In the genomic region with DNA sequence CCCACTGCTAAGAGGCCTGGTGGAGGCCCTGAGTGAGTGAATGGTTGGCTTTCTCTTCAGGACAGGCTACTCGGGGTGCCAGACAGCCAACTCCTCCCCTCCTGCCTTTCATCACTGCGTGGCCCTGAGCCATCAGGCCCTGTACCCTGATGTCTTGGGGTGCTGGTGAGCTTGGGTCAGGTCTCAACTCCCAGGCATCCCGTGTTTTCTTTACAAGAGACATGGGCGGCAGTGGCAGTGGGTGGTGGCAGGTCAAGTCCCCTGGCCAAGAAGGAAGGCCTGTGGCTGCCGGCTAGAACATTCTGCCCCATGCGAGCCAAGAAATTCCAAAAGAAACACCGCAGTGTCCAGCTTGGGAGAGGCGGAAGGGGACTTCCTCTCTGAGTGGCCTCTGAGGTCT, we compare ENCODE assay signal across 8 mouse cellular contexts. TPM values are rescaled to one million over a fixed set of nuclear protein-coding genes. Genes with fewer than 3 reads are reported as not detected.
A peak's percentile ranks its signal among the peaks of the same experiment; 100 is the strongest.
DNase-seq lines count a peak whose midpoint lies in the region; ATAC-seq lines count a peak whose summit lies in the region.
"Had no signal": no experiment of that assay in that cellular context is flagged by ENCODE, and none has a peak within 500 bp of the region (broad histone marks: within the 10 kb centered on the region; RNA-seq: fewer than 3 reads in every experiment).

No protein-coding gene starts in this region.

- H3K4me2 ChIP-seq in hindbrain, embryonic 16.5 days (ENCODE audit: low read length): no peak overlapping the region
- H3K4me2 ChIP-seq in midbrain, embryonic 16.5 days (ENCODE audit: low read length): no peak overlapping the region

- DNase-seq in ovary, postnatal 36 days (ENCODE audit: low spot score): peak; percentile 29
- DNase-seq in ovary, postnatal 14 days (ENCODE audit: low spot score): no peak
- peak; percentile 67 for DNase-seq in gastrocnemius, postnatal 14 days
- no peak for DNase-seq in thymus, adult 18-20 months
- DNase-seq in cerebellum, adult 9-11 months: no peak
- DNase-seq: cerebellum, adult 18-20 months had no signal

- intact Hi-C loops in gastrocnemius, postnatal 14 days (cut with DNase I; ENCODE audit: low total_unique reads): loop anchor here (10.0 kb wide), 1 partner anchor 88 kb away; no protein-coding TSS in a partner anchor

- no peak overlapping the region for H3K9ac ChIP-seq in hindbrain, embryonic 16.5 days (ENCODE audit: low read depth, low read length)
- H3K9ac ChIP-seq in midbrain, embryonic 16.5 days (ENCODE audit: low read depth, low read length): 0 out of 2 replicates have a peak overlapping the region, but pooled peaks have one; percentile 5

- peaks cover 32% of the 10 kb centered on the region for H3K4me1 ChIP-seq in hindbrain, embryonic 16.5 days (ENCODE audit: control insufficient read depth, insufficient read depth, low read depth, low read length)
- peaks cover 19% of the 10 kb centered on the region for H3K4me1 ChIP-seq in midbrain, embryonic 16.5 days (ENCODE audit: control insufficient read depth, insufficient read depth, low read length)

- no peaks in the 10 kb centered on the region for H3K27me3 ChIP-seq in hindbrain, embryonic 16.5 days (replicated peaks; ENCODE audit: control insufficient read depth, insufficient read depth, low read length)
- no peaks in the 10 kb centered on the region for H3K27me3 ChIP-seq in midbrain, embryonic 16.5 days (ENCODE audit: control insufficient read depth, insufficient read depth, low read depth, low read length)

- H3K9me3 ChIP-seq in hindbrain, embryonic 16.5 days (ENCODE audit: control insufficient read depth, low read length): no peaks in the 10 kb centered on the region
- H3K9me3 ChIP-seq in midbrain, embryonic 16.5 days (replicated peaks; ENCODE audit: control insufficient read depth, low read length, poor library complexity, severe bottlenecking): no peaks in the 10 kb centered on the region

- H3K4me3 ChIP-seq in hindbrain, embryonic 16.5 days (ENCODE audit: low read length): no peak overlapping the region
- no peak overlapping the region for H3K4me3 ChIP-seq in midbrain, embryonic 16.5 days (ENCODE audit: low read depth, low read length)

- H3K36me3 ChIP-seq in hindbrain, embryonic 16.5 days (ENCODE audit: control insufficient read depth, insufficient read depth, low read length): no peaks in the 10 kb centered on the region
- H3K36me3 ChIP-seq in midbrain, embryonic 16.5 days (ENCODE audit: control insufficient read depth, insufficient read depth, low read length): no peaks in the 10 kb centered on the region

- ATAC-seq in hindbrain, embryonic 16.5 days: peak; percentile 38; the same call in 1 of the 2 replicates
- ATAC-seq in midbrain, embryonic 16.5 days: no peak

- 39% methylated on average over 8 of the region's 8 CpGs for WGBS in hindbrain, embryonic 16.5 days
- WGBS in midbrain, embryonic 16.5 days: 50% methylated on average over 8 of the region's 8 CpGs

- H3K27ac ChIP-seq in hindbrain, embryonic 16.5 days (ENCODE audit: low read depth, low read length): no peak overlapping the region
- no peak overlapping the region for H3K27ac ChIP-seq in midbrain, embryonic 16.5 days (ENCODE audit: low read length)

RNA-seq across cellular contexts. Expression of gene Fam92b, which starts 9.2 kb away (rescaled TPM):
- total RNA-seq in gastrocnemius, postnatal 14 days (2021): not detected
- polyA plus RNA-seq in hindbrain, embryonic 16.5 days (2015; fragmentation: Nextera tagmentation; extraction: Ambion mirVana): 1.8 and 2.6 TPM in 2 replicates
- polyA plus RNA-seq in midbrain, embryonic 16.5 days (2015; fragmentation: Nextera tagmentation; extraction: Ambion mirVana): 2.1 and 2.4 TPM in 2 replicates

RNA-seq across cellular contexts. Expression of gene Gse1, which starts 41.8 kb away (rescaled TPM):
- 10 to 100 TPM; 22.7 to 28.7 TPM for total RNA-seq in gastrocnemius, postnatal 14 days (2021)
- 10.7 and 14.8 TPM in 2 replicates for polyA plus RNA-seq in hindbrain, embryonic 16.5 days (2015; fragmentation: Nextera tagmentation; extraction: Ambion mirVana)
- polyA plus RNA-seq in midbrain, embryonic 16.5 days (2015; fragmentation: Nextera tagmentation; extraction: Ambion mirVana): 13.3 and 17.6 TPM in 2 replicates

Comparison
In these comparisons a context has a peak if more than half of its experiments do, and no peak if none do; other contexts are left out.
1. DNase-seq: peak in ovary, postnatal 36 days (single experiment) and gastrocnemius, postnatal 14 days (single experiment); none in ovary, postnatal 14 days (single experiment), thymus, adult 18-20 months (0 of 2) and cerebellum, adult 9-11 months (single experiment).